Mouse (Mus musculus) left cerebral cortex, adult 9 months (tissue): ENCODE results near the gene Syt13.

ENCODE experiments used
- DNase-seq, 2 experiments: peaks; one replicate each; pipeline ENCODE4 v3.0.0; 2022; ENCODE audit warnings: low spot score in 2 of 2

Gene Syt13

DNA sequence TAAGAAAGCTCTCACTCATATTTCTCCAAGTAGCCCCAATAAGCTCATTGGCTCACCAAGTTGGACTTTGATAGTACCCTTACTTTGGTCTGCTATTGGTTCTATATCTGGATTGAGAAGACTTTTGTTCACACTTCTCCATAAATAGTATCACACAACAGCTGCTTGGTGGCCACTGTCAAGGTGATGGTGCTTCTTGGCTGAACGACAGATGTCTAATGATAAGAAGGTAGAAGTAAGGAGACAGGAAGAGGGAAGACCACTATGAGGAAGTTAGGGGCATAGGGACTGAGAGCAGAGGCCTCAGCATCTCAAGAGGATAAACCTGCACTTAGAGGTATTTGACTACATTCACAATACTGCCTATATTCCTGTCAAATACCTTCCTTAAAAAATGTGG lies 49.4 kb downstream of the Syt13 start:
- no peak for DNase-seq

DNA sequence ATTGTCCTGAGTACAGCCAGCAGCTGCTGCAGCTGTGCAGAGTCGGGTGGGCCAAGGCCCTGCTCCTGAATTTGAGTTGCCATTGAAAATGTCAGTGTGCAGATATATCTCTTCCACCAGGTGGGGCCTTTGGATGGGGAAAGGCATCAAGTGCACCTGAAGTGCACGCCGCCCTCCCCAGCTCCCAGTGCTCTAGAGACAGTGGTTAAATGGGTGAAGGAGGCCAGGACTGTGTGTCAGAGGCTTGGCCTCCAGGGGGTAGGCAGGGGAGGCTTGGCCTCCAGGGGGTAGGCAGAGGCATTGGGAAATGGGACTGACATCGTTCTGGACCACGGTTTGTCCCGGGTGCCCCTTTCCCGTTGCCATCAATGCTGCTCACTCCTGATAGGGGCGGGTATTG lies 51.4 kb downstream of the Syt13 start:
- DNase-seq = no peak

- no peak for DNase-seq
These were observed 52.3 kb downstream of the Syt13 start for GRCm38 (mm10) chr2:92967032-92967838.

DNA sequence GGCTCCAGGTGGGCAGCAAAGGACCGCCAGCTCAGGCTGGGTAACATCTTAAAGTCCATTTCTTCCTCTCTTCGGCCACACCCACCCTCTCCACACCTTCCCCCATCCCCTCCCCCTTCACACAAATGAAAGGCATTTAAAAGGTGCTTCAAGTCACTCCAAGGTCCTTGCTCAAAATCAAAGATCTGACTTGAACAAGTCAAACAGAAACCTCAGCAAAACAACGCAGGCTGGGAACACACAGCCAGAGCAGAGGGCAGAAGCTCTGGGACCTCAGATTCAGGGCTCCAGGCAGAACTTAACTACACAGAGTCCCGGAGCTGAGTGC lies 52.9 kb downstream of the Syt13 start:
- no peak for DNase-seq

- no peak for DNase-seq
These were observed 56.2 kb downstream of the Syt13 start for GRCm38 (mm10) chr2:92971069-92971468.

- DNase-seq = no peak
These were observed 56.6 kb downstream of the Syt13 start for GRCm38 (mm10) chr2:92971536-92971935.

GRCm38 (mm10) chr2:92972071-92972470 lies 57.2 kb downstream of the Syt13 start:
- no peak for DNase-seq

- DNase-seq = no peak
These were observed 58.7 kb downstream of the Syt13 start for GRCm38 (mm10) chr2:92973646-92974045.

GRCm38 (mm10) chr2:92975031-92975790 lies 60.3 kb downstream of the Syt13 start:
- no peak for DNase-seq

GRCm38 (mm10) chr2:92980165-92980564 lies 65.3 kb downstream of the Syt13 start:
- no peak for DNase-seq

- DNase-seq = no peak
These were observed 67.8 kb downstream of the Syt13 start for GRCm38 (mm10) chr2:92982591-92983272.

- DNase-seq = no peak
These were observed 68.3 kb downstream of the Syt13 start for GRCm38 (mm10) chr2:92983273-92983620.

GRCm38 (mm10) chr2:92984321-92985108 lies 69.6 kb downstream of the Syt13 start:
- DNase-seq = no peak

DNA sequence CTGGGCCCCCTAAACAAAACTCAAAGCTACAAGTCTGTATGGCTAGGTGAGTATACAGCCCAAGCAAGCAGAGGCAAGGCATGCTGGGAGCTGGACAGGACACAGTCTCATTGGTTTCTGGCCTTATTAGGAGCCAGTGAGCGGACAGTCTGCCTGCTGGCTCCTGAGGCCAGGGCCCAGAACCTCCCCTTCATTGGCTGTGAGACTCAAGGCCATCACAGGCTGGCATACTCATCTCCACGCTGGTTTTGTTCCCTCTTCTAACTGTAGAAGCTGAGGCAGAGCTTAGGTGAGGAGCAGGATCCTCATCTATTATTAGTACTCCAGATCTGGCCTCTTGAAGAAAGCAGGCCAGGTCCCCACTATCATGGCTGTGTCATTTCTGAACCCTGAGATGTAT lies 70.3 kb downstream of the Syt13 start:
- no peak for DNase-seq

GRCm38 (mm10) chr2:92985600-92985999 lies 70.7 kb downstream of the Syt13 start:
- DNase-seq = no peak

- no peak for DNase-seq
These were observed 72.3 kb downstream of the Syt13 start for GRCm38 (mm10) chr2:92987108-92987618.

- DNase-seq = peak in 1 of 2 experiments; percentile 36
These were observed 73.2 kb downstream of the Syt13 start for GRCm38 (mm10) chr2:92987901-92988631.

GRCm38 (mm10) chr2:92989593-92989992 lies 74.7 kb downstream of the Syt13 start:
- DNase-seq = no peak

DNA sequence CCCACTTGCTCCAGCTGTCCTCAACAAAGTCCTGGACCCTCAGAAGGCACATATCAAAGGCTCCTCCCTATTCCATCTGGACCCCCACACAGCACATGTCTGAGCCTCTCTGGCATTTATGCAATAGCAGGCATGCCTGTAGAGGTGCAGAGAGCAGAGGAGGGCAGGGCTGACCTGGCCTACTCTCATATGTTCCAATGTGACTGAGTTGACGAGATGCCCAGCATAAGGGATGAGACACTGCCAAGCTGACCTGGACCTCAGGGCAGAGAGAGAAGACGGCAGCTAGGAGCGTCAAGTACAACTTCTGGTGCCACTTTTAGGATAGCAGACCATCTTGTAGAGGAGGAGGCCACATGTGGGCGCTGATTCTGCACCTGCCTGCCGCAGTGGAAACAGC lies 77.1 kb downstream of the Syt13 start:
- no peak for DNase-seq

- no peak for DNase-seq
These were observed 90.1 kb downstream of the Syt13 start for GRCm38 (mm10) chr2:93005028-93005427.
